Mouse (Mus musculus) E14TG2a.4 (cell line): ENCODE results near the gene P2rx7.

Experiments used
- CTCF ChIP-seq: conservative IDR thresholded peaks from 2 replicates; pipeline ENCODE4 v1.5.1; 2014; ENCODE audit warnings: low read length
- NANOG ChIP-seq: IDR thresholded peaks from 2 replicates; pipeline ENCODE4 v1.6.1; 2014; ENCODE audit warnings: borderline replicate concordance, low read length, mixed read lengths

DNA sequence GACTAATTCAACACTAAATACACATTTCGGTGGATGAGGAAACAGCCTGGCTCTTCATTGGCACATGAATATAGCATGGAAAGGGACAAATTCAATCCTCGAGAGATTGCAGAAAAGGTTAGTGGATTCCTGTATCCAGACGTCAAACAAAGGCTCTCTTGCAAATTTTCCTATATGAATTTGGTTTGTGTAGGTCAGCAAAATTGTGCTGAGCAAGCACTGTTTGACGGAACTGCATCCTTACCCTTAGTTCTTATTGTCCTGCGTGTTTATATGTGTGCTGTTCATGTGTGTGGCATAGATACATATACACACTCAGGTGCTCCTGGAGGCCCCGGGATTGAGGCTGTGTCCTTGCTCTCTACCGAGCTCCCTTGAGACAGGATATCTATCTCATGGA, 45.4 kb downstream of the P2rx7 start:
- TF ChIP-seq CTCF = no peak
- no peak for TF ChIP-seq NANOG
